Mouse (Mus musculus) cerebellum, adult 9-10 months (tissue): ENCODE data around the gene Mab21l1.

ENCODE experiments used
- DNase-seq: peaks from one replicate; pipeline ENCODE4 v3.0.0; 2022

The Mab21l1 gene

DNA sequence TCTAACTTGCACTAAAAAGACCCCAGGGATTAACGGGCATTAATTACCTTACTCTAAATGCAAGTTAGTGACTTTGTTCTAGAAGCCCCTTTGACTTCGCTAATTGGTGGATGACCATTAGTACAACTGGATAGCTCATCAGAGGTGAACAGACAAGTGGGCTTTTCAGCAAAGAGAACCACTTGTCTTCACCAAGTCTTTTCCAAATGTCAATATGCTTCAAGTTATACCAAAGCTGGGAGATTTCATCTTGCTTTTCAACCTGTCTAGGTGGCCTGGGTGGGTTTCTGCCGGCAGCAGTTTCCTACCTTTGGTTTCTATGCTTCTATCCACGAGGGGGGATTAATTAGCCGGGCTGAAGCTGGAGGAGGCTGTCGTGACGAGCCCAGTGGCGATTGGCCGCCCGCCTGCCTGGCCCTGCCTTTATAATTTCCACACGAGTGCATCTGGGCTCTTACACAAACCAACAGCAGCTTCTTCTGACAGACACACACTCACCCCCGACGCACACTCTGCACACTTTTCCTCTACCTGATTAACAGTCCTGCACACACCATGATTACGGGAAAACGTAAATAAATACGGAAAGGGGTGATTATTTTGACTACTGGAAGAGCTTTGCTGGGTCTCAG is at the start of gene Mab21l1:
Gene Mab21l1 (plus strand): TSS at position 455 of the 632 bp plus-strand sequence.
- peak; percentile 98 for DNase-seq

DNA sequence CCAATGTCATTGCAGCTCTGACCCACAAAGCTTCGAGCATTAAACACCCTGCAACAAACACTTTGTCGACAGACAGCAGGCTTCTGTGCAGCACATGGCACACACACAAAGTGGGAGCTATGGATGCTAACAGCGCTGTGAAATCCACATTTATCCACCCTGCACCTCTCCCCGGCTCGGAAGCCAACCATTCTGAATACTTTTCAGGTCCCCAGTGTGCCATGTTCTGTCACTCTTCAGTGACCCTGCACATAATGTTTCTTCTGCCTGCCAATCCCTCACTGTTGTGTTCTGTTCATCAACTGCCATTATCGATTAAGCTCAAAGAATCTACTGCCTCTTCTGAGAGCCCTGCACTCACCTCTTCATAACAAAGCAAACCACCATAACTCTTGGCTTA is 48.6 kb upstream of the Mab21l1 start:
- DNase-seq = no peak

DNA sequence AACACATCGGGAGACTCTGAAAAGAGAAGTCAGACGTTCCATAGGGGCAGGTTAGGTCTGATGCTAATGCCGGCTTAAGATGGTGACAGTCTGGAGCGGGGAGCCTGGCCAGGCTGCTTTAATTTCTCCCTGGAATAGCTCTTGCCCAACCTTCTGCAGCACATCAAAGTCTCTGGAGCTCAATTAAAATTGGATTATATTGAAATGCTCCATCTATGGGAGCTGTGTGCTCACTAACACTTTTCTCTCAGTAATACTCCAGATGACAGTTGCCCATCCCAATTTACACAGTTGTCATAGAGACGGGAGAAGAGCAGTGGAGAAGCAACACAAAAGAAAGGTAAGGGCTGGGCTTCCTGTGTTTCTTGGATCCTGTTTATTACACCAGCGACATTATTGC is 40.9 kb upstream of the Mab21l1 start:
- no peak for DNase-seq

GRCm38 (mm10) chr3:55742218-55742617 is 40.1 kb upstream of the Mab21l1 start:
- DNase-seq = no peak

DNA sequence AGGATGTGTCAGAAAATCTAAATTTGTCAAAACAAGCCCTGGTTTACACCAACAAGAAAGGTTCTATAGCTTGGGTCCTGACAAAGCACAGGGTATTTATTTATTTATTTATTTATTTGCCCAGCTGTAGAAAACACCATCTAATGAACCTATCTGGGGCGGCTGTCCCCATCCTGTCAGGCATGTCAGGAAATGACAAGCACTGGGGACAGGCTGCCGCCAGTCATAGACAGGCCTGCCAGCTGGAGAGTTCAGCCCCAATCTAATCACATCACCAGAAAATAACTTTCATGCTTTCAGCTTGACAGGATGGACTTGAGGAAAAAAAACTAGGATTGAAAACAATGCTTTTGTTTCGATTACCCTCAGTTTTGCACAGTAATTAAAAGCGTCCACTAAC is 39.7 kb upstream of the Mab21l1 start:
- no peak for DNase-seq

- no peak for DNase-seq
Observed at GRCm38 (mm10) chr3:55743885-55744284, 38.4 kb upstream of the Mab21l1 start.

DNA sequence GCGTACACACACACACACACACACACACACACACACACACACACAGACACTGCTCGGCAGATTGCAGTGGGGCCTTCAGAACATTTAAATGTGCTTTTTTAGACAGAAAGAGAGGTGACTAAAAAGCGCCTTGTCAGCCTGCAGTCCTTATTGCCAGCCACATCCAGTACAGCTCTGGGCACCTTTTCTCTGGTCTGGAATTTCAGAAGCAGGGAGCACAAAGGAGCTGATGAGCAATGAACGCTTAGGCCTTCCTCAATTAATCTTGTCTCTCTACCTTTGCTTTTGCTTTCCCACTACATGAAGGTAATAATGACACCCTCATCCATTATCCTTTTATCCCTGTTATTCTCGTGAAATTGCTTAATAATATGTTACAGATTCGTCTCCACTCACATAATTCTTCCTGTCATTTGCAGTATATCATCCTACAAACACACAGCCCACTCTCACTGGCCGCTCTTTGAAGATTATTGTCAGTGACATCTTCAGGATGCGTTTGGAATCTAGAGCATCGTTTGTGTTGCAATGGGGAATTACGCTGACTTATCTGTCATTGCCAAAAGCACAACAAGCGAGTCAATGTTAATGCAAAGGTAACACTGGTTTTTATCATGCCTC is 31.8 kb upstream of the Mab21l1 start:
- DNase-seq = no peak

- DNase-seq = no peak
Observed at GRCm38 (mm10) chr3:55751363-55751762, 30.9 kb upstream of the Mab21l1 start.

DNA sequence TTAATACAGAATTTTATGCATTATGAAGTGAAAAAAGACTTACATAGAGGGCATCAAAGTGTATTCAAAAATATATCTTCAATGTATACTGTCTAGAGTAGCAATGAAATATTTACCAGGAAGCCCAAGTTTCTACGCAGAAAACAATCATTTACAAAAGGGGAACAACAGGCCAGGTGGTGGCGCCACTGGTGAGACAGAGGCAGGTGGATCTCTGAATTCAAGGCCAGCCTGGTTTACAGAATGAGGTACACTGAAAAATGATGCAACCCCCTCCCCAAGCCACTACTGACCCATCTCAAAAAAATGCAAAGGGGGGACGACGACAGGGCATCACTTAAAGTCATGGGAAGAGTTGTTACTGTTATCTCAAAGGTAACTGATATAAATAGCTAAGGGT is 29.8 kb upstream of the Mab21l1 start:
- no peak for DNase-seq

- no peak for DNase-seq
Observed at GRCm38 (mm10) chr3:55753872-55754271, 28.4 kb upstream of the Mab21l1 start.

DNA sequence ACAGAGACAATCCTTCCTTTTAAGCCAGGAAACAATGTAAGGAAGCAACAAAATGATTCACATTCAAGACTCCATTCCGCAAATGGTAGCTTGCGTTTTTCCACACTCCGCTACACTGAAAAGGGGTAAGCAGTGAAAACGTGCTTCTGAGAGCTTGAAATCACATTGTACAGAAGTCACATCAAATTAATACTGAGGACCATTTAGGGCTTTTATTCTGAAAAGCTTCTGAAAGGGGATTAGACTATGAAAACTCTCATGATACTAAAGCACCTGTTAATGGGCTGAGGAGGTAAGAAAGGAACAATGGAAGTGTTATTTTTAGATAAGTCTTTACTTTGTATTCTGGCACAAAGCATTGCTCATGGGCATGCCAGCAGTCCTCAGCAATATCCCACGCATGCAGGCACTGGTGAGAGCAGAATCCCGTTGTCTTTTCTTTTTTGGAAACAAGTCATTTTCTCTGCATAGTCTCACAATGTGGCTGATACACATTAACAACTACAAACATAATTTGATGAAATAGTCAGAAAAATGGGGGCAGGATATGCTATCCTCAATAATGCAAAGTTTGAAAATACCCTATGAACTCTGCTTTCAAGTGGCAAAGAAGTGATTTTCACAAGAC is 27.2 kb upstream of the Mab21l1 start:
- no peak for DNase-seq

- no peak for DNase-seq
Observed at GRCm38 (mm10) chr3:55755805-55756601, 26.3 kb upstream of the Mab21l1 start.

GRCm38 (mm10) chr3:55756602-55757190 is 25.6 kb upstream of the Mab21l1 start:
- DNase-seq = no peak

- peak; percentile 60 for DNase-seq
Observed at GRCm38 (mm10) chr3:55758297-55758696, 24.0 kb upstream of the Mab21l1 start.

- DNase-seq = no peak
Observed at GRCm38 (mm10) chr3:55763591-55763990, 18.7 kb upstream of the Mab21l1 start.

DNA sequence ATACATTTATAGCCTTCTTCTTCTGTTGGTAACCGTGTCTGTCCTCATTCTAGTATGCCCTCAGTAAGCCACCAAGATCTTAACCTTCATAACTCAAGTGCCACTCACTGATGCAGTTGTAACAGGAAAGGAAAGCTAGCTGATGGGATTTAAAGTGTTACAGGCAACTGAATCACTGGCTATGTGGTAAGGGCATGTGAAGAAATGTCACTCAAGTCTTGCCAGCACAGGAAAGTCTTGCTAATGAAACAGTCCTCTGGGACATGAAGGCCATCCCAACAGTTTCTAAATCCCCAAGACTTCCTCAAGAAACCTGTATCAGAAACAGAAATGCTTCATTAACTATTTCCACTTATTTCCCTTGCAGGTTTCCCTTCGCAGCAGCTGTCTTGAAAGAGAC is 13.7 kb upstream of the Mab21l1 start:
- no peak for DNase-seq

DNA sequence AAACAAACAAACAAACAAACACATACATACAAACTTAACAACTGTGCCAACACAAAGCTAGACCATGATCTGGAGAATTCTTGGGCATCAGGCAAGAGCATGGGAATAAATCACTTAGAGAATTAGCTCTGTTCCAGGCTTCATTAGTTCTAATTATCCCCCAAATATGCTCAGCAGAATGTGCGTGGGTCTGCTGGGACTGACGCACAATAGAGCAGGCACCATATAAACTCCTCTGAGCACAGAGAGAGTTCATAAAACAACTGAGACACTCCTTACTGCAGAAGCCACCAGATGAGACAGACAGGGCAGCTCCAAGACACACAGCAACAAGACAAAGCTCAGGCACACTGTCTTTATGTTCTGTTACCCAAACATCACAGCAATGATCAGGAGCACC is 13.0 kb upstream of the Mab21l1 start:
- no peak for DNase-seq

DNA sequence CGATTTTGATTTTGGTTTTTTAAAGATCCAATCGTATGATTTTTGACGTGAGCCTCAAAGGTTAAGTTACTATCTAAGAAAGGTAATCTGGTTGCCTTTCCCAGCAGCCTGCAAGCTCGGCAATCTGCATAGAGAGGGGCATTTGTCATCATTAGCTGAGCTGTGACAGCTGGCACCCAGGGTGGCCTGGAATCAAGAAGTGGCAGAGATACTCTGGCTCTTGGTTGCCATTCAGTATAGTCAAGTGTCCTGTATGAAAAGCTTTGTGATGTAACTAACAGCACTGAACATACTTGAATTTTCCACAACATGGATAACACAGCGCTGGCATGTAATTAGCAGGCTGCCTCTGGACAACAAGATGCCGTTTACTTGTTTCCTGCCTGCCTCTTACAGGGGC is 8.1 kb upstream of the Mab21l1 start:
- peak; percentile 82 for DNase-seq

DNA sequence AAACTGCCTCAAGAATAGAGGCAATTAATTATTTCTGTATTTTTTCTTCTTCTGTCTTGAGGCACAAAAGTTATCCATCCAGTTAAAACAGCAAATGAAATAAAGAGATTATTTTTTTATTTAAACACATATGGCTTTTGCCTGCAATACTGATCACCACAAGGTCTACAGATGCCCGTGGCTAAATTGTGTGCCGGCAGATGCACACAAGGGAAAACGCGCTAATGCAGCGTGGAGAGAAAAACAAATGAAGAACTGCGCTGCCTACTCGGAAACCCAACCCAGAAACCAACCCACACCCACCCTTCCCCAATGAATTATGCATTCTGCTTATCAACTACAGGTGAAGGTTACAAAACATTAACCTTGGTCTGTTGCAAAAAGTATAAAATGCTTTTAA is 7.1 kb upstream of the Mab21l1 start:
- DNase-seq = peak; percentile 65

- DNase-seq = peak; percentile 63
Observed at GRCm38 (mm10) chr3:55775753-55776152, 6.6 kb upstream of the Mab21l1 start.

DNA sequence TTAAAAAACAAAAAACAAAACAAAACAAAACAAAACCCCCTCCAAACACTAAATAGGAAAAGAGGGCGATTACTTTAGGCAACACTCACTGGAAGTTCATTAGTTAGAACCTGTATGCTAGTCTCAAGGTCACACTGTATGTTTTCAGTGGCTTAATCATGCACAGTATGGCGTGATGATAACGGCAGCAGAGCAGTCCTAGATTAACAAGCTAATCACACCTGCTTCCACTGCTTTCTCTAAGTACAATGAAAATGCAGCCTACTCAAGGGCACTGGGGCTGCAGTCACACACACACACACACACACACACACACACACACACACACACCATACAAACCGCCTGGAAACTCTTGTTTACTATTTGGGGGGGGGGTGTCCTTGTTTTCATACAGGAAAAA is 4.8 kb upstream of the Mab21l1 start:
- no peak for DNase-seq

DNA sequence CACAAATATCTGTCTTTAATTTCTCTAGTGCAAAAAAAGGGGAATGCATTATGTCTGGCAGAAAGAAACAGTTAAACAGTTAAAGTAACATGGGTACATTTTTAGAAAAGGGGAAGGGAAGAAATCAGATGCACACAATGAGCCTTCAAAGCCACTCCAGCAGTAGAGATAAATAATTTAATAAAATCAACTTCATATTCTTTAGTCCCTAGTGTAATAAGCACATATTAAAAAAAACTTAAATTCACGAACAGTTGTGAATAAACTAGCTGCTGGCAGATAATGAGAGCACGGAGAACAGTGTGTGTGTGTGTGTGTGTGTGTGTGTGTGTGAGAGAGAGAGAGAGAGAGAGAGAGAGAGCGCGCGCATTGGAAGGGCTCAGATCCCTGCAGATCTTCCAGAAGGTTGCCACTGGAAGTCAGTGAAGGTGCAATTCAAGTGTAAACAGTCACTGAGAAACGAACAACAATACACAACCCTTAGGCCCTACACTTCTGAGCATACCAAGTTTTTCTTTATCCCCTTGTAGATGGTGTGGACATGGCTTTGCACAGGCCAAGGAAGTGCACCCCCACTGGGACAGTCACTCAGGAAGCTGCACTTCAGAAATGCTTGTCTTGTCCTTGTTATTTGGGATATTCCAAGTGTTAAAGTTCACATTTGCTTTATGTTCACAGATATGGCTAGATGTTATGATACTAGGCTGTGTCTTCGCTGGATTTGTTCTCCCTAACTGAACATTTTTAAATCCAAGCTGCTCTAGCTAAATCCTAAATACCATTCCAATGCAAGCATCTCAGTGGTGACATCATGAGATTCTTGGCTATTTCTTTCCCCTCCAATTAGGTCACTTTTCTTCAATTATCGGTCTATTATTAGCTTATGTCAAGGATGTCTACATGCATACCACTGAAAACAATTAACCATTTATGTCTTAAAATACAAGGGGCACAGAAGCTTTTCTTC is 3.3 kb upstream of the Mab21l1 start:
- DNase-seq = peak; percentile 81
